Mouse (Mus musculus): ENCODE data around the gene Senp3.
"Not testable (repeated sequence)": the region's sequence is repeated elsewhere in the genome, so short reads cannot be mapped to it uniquely, and the experiment has no call there.

Gene Senp3

DNA sequence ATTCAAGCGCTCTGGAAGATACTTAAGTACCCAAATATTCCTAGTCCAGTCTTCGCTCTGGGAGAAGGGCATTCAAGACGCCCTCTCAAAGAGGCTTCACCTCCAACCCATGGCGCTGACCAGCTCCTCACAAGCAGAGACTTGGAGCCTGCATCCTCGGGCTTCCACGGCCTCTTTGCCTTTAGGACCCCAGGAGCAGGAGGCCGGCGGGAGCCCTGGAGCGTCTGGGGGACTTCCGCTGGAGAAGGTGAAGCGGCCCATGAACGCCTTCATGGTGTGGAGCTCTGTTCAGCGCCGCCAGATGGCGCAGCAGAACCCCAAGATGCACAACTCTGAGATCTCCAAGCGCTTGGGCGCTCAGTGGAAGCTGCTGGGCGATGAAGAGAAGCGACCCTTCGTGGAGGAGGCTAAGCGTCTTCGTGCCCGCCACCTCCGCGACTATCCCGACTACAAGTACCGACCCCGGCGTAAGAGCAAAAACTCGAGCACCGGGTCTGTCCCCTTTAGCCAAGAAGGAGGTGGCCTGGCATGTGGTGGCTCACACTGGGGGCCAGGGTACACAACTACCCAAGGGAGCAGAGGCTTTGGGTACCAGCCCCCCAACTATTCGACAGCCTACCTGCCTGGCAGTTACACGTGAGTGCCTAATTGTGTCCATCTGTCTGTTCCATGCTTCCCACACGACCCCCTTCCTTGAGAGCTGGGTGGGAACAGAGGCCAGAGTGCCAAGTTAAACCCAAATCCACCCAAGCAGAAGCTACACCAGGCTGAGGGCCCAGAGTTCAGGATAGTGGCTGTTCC is 26.4 kb downstream of the Senp3 start, which contains the start of gene Sox15:
Gene Sox15, plus strand, starts transcription at position 51 of the 801 bp plus-strand sequence.
- no peak for DNase-seq (ENCODE audit: low read depth, low spot score)

DNA sequence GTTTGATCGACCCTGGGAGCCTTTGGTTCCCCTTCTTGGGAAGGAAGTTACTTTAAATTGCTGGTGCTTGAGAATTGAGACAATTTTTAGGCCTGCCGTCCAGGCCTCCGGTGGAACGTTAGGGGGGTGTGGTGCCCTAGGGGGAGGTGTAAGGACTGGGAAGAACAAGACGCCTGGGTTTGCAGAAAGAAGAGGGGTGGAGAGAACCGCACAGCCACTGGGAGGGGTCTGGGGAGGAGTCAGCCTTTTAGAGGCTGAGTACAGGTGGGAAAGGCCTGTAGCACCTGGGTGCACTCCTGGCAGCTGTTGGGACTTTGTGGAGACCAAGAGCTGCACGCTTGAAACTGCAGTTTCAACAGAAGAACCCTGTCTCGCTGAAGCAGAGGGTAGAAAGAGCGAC is 27.1 kb downstream of the Senp3 start:
- no peak for DNase-seq (ENCODE audit: low read depth, low spot score)

DNA sequence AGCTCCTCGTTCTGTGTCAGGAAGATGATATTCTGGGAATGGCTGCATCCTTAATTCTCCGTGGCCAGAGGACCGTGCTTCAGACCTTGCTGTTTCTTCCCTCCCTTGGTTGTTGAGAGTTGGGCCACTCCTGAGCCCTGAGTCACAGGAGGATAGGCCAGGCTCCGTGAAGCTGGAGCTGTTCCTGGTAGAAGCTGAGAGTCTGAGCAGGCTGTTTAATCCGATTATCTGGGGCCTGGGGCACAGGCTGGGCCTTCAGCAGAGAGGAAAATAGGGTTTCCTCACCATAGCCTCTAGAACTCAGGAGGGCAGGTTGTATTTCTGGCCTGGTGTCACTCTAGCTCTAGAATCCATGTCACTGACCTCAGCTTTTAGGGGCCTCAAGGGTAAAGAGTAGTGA is 28.5 kb downstream of the Senp3 start:
- no peak for DNase-seq (ENCODE audit: low read depth, low spot score)

DNA sequence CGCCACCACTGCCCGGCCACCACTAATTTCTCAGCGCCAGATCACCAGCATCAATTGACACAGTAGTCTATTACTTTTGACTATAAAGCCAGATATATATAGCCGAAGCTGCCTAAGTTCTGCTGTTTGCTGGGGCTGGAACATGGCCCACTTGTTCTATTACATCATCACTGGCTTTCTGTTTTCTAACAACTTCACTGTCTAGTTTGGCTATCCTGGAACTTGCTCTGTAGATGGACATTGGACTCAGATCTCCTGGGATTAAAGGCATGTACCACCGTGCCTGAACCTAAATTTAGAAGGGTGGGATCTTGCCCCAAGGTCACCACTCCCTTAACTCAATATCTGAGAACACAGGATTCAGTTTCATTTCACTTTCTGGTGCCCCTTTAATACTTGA is 36.0 kb downstream of the Senp3 start:
- DNase-seq (ENCODE audit: low read depth, low spot score) = no peak

DNA sequence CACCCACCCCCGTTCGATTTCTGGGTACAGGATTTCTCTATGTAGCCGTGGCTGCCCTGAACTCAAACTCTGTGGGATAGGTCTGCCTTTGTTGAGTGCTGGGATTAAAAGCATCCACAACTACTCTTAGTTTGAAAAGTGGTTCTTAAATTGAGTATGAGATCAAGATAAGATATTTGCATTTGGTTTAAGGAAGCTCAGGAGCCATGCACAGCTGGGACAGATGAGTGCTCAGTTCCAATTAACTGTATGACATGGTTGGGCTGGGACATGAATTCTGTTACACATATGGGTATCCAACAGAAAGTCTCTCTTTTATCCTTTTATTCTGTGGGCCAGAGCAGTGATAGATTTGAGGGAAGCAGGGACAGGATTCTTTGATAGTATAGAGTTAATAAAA is 46.4 kb downstream of the Senp3 start:
- DNase-seq (ENCODE audit: low read depth, low spot score) = no peak

DNA sequence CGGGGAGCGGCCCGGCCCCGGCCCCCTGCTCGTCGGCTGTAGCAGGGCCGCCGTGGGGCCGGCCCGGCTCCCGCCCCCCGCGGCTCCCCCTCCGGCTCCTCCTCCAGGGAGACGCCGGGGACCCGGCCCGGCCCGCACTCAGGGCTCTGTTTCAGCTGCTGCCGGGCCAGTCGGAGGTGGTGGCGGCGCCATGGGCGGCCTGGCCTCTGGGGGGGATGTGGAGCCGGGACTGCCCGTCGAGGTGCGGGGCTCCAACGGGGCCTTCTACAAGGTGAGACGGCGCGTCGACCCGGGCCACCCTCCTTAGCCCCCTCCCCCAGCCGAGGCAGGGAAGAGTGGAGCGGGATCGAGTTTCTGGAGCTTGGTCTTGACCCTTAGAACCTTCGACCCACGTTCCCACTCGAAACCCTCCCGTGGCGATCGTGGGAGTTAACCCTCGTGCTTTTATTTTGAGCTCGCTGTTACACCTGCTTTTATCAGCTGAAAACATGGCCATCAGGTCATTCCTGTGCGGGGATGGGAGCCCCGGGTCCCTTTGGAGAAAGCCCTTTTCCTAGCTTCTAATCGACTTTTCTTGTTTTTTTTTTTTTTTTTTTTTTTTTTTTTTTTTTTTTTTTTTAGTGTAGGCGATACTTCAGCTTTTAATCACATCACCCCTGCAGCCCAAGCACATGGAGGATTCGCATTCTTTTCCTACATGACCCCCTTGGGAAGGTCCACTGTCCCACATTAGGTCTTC is 48.6 kb downstream of the Senp3 start:
- DNase-seq (ENCODE audit: low read depth, low spot score) = no peak

DNA sequence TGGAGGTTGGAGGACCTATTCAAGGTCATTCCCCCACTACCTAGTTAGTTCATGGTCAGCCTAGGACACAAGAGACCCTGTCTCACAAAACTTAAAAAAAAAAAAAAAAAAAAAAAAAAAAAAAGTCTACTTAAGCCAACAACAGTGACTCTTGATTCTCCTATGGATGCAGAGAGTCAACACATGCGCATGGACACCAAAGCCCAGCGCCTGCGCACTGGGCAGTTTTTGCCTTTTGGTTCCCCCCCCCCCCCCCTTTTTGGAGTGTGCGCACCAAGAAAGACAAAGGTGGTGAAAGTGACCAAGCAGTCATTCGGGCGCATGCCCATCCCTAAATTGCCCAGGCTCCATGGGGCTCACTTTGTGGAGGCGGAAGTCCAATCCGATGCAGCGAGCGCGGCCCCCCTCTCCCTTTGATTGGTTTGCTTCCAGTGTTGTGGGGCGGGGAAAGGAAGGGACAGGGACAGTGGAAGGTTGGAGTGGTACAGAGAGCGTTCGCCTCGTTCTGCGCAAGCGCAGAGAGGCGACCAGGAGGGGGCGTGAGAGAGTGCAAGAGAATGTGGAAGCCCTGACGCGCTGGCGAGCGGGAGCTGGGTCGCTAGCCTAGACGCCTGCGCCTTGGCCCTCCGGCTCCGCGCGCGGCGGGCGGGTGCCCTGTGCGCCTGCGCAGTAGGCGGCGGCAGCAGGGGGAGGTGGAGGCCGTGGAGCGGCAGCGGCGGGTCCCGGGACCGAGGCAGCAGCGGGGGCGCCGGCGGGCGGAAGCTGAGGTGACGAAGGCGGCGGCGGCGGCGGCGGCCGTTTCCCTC is 49.4 kb downstream of the Senp3 start, which contains the start of gene Fxr2:
Gene Fxr2, plus strand, starts transcription at position 707 of the 806 bp plus-strand sequence.
- peak; percentile 99 for DNase-seq (ENCODE audit: low read depth, low spot score)

DNA sequence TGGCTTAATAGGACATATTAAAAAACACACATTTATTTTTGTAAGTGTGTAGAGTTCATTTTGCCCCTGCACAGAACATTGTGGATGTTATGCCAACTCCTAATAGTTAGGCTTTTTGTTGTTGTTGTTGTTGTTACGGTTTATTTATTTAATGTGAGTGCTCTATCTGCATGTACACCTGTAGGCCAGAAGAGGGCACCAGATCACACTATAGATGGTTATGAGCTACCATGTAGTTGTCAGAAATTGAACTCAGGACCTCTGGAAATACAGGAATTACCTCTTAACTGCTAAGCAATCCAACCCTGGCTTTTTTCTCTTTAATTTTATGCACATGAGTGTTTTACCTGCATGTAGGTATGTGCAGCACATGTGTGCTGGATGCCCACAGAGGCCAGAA is 52.1 kb downstream of the Senp3 start:
- DNase-seq (ENCODE audit: low read depth, low spot score) = peak; percentile 62

DNA sequence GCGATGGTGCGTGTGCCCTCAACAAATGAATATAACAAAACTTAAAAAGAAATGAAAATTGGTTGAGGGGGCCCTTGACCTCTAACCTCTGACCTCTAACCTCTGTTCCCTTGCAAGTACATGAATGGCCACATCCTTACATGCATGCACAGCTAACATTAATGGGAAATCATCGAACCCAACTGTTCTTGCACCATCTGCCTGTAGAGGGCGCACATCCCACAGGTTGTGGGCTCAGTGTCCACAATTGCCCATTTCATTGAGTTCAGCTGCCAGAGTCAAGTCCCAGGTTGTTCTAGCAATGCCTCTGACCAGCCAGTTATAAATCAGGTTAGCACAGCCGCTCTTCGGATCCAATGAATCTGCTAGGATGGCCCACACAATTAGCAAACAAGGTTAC is 53.6 kb downstream of the Senp3 start:
- DNase-seq (ENCODE audit: low read depth, low spot score) = peak; percentile 76

DNA sequence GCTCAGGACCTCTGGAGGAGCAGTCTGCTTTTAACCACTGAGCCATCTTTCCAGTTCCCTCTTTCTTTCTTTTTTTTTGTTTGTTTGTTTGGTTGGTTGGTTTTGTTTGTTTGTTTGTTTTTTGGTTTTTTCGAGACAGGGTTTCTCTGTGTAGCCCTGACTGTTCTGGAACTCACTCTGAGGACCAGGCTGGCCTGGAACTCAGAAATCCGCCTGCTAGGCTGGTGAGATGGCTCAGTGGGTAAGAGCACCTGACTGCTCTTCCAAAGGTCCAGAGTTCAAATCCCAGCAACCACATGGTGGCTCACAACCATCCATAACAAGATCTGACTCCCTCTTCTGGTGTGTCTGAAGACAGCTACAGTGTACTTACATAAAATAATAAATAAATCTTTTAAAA is 57.5 kb downstream of the Senp3 start:
- not testable (repeated sequence) for DNase-seq (ENCODE audit: low read depth, low spot score)
